Mouse (Mus musculus) heart, adult 8-10 months (tissue): ENCODE data around the gene Gdf15. TPM values are rescaled to one million over a fixed set of nuclear protein-coding genes. Genes with fewer than 3 reads are reported as not detected.
"Not testable (repeated sequence)": the region's sequence is repeated elsewhere in the genome, so short reads cannot be mapped to it uniquely, and the experiment has no call there.

Experiments
- DNase-seq: peaks from one replicate; pipeline ENCODE4 v3.0.0; 2022; ENCODE audit warnings: low spot score
- total RNA-seq, 4 experiments: library from RNA; stranded (reverse); gene quantifications; 2 replicates each; pipeline ENCODE4 v1.2.4; 2022

Gene Gdf15
- total RNA-seq, 4 experiments from 2014 or later, result 0.69 to 1.9 (median 1.2) TPM

DNA sequence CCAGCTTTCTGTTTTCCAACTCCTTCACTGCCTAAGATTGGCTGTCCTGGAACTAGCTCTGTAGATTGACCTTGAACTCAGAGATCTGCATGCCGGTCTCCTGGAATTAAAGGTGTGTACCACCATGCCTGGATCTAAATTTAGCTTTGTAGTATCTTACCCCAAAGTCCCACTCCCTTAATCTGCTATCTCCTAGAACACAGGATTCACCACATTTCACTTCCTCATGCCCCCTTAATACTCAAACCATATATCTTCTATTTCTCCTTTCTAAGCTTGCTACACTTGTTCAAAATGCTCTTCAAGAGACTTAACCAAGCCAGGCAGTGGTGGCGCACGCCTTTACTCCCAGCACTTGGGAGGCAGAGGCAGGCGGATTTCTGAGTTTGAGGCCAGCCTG lies 44.3 kb downstream of the Gdf15 start:
- DNase-seq, result not testable (repeated sequence)

DNA sequence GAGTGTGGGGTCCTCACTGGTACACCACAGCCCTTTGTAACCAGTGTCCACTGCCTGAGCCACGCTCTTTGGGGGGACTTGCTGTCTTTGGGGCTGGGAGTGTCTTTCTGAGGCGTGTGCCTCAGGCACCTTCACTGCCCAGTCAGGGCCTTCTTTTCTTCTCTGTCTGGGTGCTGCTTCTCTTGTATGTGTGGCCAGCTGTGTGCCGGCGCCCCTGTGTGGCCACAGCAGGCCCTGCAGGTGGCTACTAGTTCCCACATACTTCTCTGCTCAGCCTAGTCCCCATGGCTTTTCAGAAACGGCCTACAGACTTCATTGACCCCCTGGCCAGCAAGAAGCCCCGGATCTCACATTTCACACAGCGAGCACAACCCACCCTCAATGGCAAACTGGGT lies 47.0 kb downstream of the Gdf15 start:
- DNase-seq, result peak; percentile 62

DNA sequence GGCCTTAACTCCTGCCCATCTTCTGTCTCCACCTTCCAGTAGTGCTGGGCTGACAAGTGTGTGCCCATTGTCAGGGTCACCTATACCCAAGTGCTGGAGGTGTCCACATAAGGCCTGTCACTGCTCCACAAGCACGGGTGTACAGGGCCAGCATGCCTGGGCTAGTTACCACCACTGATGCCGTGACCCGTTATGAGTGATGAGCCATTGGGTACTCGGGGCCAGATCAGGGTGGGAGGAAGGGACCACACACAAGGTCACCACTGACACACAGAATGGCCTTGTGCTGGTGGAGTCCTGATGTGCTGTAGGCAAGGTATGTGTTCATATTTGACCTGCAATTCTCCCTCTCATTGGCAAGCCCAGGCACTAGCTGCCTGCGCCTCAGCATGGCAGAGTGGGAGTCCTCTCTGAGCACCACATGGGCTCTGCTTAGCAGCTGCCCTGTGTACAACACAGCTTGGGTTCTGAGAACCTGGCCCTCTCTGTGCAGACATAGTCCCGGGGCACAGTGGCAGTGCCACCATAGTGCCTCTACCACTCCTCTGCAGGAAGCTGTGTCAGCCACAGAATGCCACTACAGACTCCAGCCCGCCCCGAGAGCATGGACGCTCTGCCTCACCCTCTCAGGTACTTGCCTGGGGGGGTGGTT lies 47.5 kb downstream of the Gdf15 start:
- DNase-seq, result no peak

DNA sequence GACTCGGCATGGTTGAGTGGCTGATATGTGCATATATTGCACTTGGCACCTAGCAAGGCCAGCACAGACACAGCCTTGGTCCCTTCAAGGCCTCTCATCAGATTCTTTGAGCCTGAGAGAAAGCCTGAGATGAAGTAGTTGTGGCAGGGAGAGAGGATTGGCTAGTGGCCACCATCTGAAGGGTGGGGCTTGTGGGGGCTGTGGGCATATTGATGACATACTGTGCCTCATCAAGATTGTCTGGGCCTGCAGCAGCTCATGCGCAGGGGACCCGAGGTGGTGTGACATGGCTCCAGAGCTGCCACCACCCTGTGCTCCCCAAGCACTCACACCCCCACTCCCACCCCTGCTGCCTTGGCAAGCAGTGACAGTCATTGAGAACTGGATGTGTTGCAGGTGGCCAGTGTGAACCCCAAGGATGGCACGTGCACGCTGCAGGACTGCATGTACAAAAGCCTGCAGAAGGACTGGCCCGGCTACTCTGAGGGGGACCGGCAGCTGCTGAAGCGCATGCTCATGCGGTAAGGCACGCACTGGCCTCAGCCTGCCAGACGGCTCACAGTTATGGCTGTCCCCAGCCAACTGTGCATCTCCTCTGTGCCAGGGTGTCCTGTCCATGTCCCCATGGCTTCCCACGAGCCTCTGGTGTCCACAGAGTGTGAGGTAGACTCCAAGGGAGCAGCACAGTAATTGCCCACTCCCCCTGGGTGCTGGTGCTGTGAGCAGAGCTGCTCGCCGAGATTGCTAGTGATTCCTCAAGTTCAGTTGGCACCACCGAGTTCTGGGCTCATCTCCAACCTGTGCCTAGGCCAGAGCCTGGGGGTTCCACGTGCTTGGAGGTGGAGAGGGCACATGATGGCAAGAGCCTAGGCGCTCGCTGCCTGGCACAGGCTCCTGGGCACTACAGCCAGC lies 48.5 kb downstream of the Gdf15 start:
- DNase-seq, result peak; percentile 72

Other genes with a start within 250 kb of the Gdf15 start
- gene Crtc1, start 192.9 kb downstream of the Gdf15 start, total RNA-seq, result 1 to 10 TPM; 7.5 to 9.8 (median 7.6) TPM
- gene Klhl26, start 155.5 kb downstream of the Gdf15 start, total RNA-seq, result 1 to 10 TPM; 8.1 to 9.3 (median 8.4) TPM
- gene Tmem59l, start 145.1 kb downstream of the Gdf15 start, total RNA-seq, result not detected
- gene Crlf1, start 139.3 kb downstream of the Gdf15 start, total RNA-seq, result under 1 TPM in 2 of 4 experiments, not detected in 2; 0.57 to 0.97 TPM
- gene Rex1bd, start 125.7 kb downstream of the Gdf15 start, total RNA-seq, result 100 to 1,000 TPM; 118 to 133 (median 124) TPM
- gene Uba52, start 121.7 kb downstream of the Gdf15 start, total RNA-seq, result 1,000 to 10,000 TPM; 1,436 to 1,703 (median 1,558) TPM
- gene Fkbp8, start 104.7 kb downstream of the Gdf15 start, total RNA-seq, result 100 to 1,000 TPM; 135 to 145 (median 137) TPM
- gene Kxd1, start 104.5 kb downstream of the Gdf15 start, total RNA-seq, result 100 to 1,000 TPM in 3 of 4 experiments, 10 to 100 TPM in 1; 97.9 to 114 (median 103) TPM
- gene Ell, start 93.0 kb downstream of the Gdf15 start, total RNA-seq, result 10 to 100 TPM in 3 of 4 experiments, 1 to 10 TPM in 1; 9.3 to 12.4 (median 10.6) TPM
- 10 to 100 TPM; 15.5 to 37.5 (median 23.7) TPM for gene Isyna1, start 38.1 kb downstream of the Gdf15 start, total RNA-seq
- 10 to 100 TPM; 29.1 to 34.1 (median 31.3) TPM for gene Ssbp4, start 23.6 kb downstream of the Gdf15 start, total RNA-seq
- gene Lrrc25, start 16.3 kb downstream of the Gdf15 start, total RNA-seq, result 1 to 10 TPM; 1.4 to 2.3 (median 1.8) TPM
- gene Pgpep1, start 27.9 kb upstream of the Gdf15 start, total RNA-seq, result 10 to 100 TPM; 40.0 to 57.7 (median 44.4) TPM
- gene Lsm4, start 40.8 kb upstream of the Gdf15 start, total RNA-seq, result 10 to 100 TPM; 57.9 to 67.1 (median 63.4) TPM
- 100 to 1,000 TPM in 3 of 4 experiments, 10 to 100 TPM in 1; 84.2 to 134 (median 114) TPM for gene Jund, start 66.5 kb upstream of the Gdf15 start, total RNA-seq
- gene Iqcn, start 71.0 kb upstream of the Gdf15 start, total RNA-seq, result under 1 TPM in 1 of 4 experiments, not detected in 3; 0.06 TPM
- gene Gm3336, start 86.1 kb upstream of the Gdf15 start, total RNA-seq, result not detected
- gene Pde4c, start 91.3 kb upstream of the Gdf15 start, total RNA-seq, result 1 to 10 TPM; 1.8 to 3.7 (median 2.4) TPM
- gene Rab3a, start 122.2 kb upstream of the Gdf15 start, total RNA-seq, result 10 to 100 TPM; 46.3 to 60.7 (median 50.6) TPM
- 10 to 100 TPM; 23.2 to 32.5 (median 27.7) TPM for gene Mpv17l2, start 128.5 kb upstream of the Gdf15 start, total RNA-seq
- gene Pik3r2, start 144.3 kb upstream of the Gdf15 start, total RNA-seq, result 10 to 100 TPM; 19.3 to 24.1 (median 22.2) TPM
- gene Mast3, start 172.6 kb upstream of the Gdf15 start, total RNA-seq, result 1 to 10 TPM; 6.5 to 8.4 (median 7.1) TPM
- under 1 TPM in 2 of 4 experiments, not detected in 2; 0.16 to 0.49 TPM for gene Il12rb1, start 176.0 kb upstream of the Gdf15 start, total RNA-seq
- 10 to 100 TPM in 3 of 4 experiments, 1 to 10 TPM in 1; 7.9 to 23.0 (median 13.6) TPM for gene Arrdc2, start 207.3 kb upstream of the Gdf15 start, total RNA-seq
- gene Kcnn1, start 230.8 kb upstream of the Gdf15 start, total RNA-seq, result 10 to 100 TPM; 12.5 to 14.4 (median 13.2) TPM
- 10 to 100 TPM; 37.9 to 47.4 (median 45.7) TPM for gene Ccdc124, start 241.5 kb upstream of the Gdf15 start, total RNA-seq